Mouse (Mus musculus): Measurements from ENCODE around the gene Arl10. TPM values are rescaled to one million over a fixed set of nuclear protein-coding genes. Genes with fewer than 3 reads are reported as not detected.

The Arl10 gene
- polyA plus RNA-seq, 1 experiment from 2014 or later: 93.8 TPM

DNA sequence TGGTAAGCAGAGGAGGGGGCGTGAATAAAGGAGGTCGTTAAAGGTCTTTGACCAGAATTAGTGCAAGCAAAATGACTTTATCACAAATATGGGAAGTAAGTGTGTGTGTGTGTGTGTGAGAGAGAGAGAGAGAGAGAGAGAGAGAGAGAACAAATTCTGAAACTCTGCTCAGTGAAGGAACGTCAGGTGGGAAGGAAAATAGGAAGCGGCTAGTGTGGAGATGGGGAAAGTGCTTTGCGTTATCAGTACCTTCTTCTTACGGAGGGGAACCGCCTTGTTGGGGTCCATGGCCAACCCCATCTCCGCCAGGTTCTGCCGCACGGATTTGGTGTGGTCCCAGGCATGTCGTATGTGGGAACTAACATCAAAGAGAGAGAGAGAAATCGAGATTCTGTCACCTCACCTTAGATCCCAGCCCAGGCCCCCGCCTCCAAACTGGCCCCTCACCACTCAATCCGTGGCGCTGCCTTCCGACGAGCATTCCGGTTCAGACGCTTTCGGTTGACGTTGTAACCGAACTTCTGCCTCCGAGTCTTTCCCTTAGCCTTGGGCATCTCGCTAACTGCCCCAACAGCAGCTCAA lies 14.7 kb downstream of the Arl10 start:
- Histone ChIP-seq H3K36me3 (peaks cover 29% of the 10 kb centered on the region), H3K27me3 (replicated peaks) (no peaks in the 10 kb centered on the region), H3K9ac (replicated peaks) (peak overlapping the region; percentile 98), H3K4me2 (peak overlapping the region; percentile 80), H3K27ac (replicated peaks) (peak overlapping the region; percentile 77), H3K4me3 (replicated peaks) (peak overlapping the region; percentile 94), H3K4me1 (peaks cover 40% of the 10 kb centered on the region), H3K9me3 (replicated peaks) (no peaks in the 10 kb centered on the region)
- WGBS: 1% methylated on average over 24 of the region's 24 CpGs
- peak; percentile 21; the same call in 1 of the 2 replicates for ATAC-seq (ENCODE audit: low FRiP score)

DNA sequence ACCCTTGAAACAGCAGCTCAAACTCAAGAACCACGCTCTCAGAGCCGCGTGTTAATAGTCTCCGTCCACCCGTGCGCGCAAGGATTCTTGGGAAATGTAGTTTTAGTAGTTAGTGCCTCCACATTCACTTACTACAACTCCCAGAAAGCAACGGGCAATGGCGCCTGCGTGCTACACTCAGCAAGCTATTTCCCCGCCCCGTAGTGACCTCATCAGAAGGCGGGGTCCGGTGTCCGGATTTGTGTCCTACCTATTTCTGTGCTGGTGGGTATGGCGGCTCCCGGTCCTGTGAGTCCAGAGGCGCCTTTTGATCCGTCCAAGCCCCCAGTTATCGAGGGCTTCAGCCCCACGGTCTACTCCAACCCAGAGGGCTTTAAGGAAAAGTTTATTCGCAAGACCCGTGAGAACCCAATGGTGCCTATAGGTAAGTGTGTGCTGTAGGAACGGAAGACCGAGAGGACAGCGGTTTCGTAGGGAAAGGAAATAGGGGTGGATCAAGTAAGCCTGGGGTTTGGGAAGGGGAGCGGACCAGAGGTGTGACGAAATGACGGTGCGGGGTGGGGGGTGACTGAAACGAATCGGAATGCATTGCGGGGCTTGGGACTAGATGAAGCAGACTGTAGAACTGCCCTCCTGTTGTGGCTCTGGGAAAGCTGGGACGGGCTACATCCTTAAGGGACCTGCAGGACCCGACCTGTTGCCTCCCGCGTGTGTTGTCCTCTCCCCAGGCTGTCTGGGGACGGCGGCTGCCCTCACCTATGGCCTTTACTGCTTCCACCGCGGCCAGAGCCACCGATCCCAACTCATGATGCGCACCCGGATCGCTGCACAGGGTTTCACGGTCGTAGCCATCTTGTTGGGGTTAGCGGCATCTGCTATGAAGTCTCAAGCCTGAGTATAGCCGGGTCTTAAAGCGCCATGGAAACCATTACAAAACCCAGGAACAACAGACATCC lies 15.5 kb downstream of the Arl10 start, which contains the start of the genes Nop16 and Higd2a:
Gene Nop16 (minus strand): TSS at position 95 of the 956 bp plus-strand sequence.
Gene Higd2a (plus strand): TSS at position 212 of the 956 bp plus-strand sequence.
- WGBS: under 1% methylated on average over 51 of the region's 51 CpGs
- peaks cover 40% of the 10 kb centered on the region for H3K4me1 ChIP-seq
- peak within 1 kb of the TSS; percentile 98 for H3K9ac ChIP-seq (replicated peaks)
- peaks cover 24% of the 10 kb centered on the region for H3K36me3 ChIP-seq
- peak within 1 kb of the TSS; percentile 94 for H3K4me3 ChIP-seq (replicated peaks)
- H3K27me3 ChIP-seq (replicated peaks): no peaks in the 10 kb centered on the region
- peak within 1 kb of the TSS; percentile 80 for H3K4me2 ChIP-seq
- H3K9me3 ChIP-seq (replicated peaks): no peaks in the 10 kb centered on the region
- peak; percentile 96 for ATAC-seq (ENCODE audit: low FRiP score)
- H3K27ac ChIP-seq (replicated peaks): peak within 1 kb of the TSS; percentile 97

DNA sequence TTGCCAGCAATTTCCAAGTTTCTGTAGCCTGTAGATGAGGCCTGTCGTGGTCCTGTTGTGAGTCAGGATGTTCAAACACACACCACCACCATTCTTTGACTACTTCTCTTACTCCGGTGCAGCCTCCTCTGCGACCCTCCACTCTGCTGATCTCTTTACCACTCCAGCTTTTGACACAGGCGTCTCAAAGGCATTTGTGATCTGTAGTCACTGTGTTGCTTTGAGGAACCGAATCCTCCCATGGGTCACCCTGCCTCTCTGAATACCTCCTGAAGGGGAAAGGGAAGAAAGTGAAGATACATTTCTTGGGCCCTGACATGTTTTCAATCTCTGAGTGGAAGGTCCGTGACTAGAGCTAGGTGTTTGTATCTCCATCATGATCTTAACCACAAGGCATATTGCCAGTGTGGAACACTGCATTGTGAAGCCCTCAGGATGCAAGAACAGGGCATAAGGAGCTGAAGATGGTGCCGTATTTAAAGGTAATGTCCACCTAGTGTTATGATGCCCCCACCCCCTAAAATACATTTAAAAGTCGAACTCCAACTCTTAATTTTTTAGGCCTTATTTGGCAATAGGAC lies 17.1 kb downstream of the Arl10 start:
- Histone ChIP-seq H3K27me3 (replicated peaks) (no peaks in the 10 kb centered on the region), H3K36me3 (peaks cover 26% of the 10 kb centered on the region), H3K27ac (replicated peaks) (no peak overlapping the region), H3K4me2 (peak overlapping the region; percentile 80), H3K4me1 (peaks cover 47% of the 10 kb centered on the region), H3K4me3 (replicated peaks) (peak overlapping the region; percentile 94; the same call in 1 of the 2 replicates), H3K9ac (replicated peaks) (no peak overlapping the region), H3K9me3 (replicated peaks) (no peaks in the 10 kb centered on the region)
- WGBS: 92% methylated on average over 8 of the region's 8 CpGs
- no peak for ATAC-seq (ENCODE audit: low FRiP score)

DNA sequence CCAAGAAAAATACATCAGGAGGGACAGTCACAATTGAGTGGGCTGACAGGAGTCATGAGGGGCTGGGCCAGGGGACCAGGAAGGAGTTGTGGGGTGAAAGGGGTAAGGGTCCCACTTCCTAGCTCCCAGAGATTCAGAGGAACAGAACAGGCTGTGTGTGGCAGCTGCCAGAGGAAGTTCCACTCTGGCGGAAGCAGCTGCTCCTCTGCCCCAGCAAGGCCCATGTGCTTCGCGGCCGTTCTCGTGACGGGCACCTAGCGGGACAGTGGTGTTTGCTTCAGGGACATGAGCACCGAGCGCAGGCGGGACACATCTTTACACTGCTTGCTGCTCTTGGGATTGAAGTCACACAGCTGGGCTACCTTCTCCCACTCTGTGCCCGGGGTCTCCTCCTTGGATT lies 18.8 kb downstream of the Arl10 start:
- no peak overlapping the region for H3K27ac ChIP-seq (replicated peaks)
- 89% methylated on average over 11 of the region's 11 CpGs for WGBS
- H3K9me3 ChIP-seq (replicated peaks): no peaks in the 10 kb centered on the region
- no peak for ATAC-seq (ENCODE audit: low FRiP score)
- no peak overlapping the region for H3K4me2 ChIP-seq
- H3K4me3 ChIP-seq (replicated peaks): no peak overlapping the region
- peaks cover 44% of the 10 kb centered on the region for H3K36me3 ChIP-seq
- H3K4me1 ChIP-seq: peaks cover 43% of the 10 kb centered on the region
- no peaks in the 10 kb centered on the region for H3K27me3 ChIP-seq (replicated peaks)
- no peak overlapping the region for H3K9ac ChIP-seq (replicated peaks)

DNA sequence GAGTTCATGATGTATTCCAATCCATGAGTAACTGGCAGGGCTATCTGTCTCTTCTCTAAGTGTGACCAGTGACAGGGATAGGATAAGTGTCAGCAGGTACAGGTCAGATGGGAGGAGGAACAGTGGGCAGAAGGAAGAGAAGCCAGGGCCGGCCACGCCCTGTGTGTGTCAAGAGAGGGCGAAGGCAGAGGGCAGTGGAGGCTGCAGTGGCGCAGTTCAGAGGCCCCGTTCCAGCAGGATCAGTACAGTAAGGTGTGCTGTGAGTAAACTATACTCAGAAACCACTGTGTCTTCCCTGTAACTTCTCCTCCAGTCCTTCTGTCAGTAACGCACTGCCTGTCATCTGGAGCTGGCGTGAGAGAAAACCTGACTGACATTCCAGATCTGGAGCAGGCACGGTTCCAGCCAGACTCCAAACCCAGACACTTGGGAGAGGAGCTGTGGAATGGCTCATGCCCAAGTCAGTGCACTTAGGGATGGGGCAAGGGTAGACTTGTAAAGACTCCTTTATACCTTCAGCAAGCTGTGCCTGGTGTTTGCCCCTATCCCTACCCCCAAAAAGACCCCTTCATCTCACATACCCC lies 21.4 kb downstream of the Arl10 start:
- Histone ChIP-seq H3K36me3 (peaks cover 67% of the 10 kb centered on the region), H3K27ac (replicated peaks) (no peak overlapping the region), H3K9ac (replicated peaks) (no peak overlapping the region), H3K4me1 (peaks cover 29% of the 10 kb centered on the region), H3K4me2 (no peak overlapping the region), H3K9me3 (replicated peaks) (no peaks in the 10 kb centered on the region), H3K4me3 (replicated peaks) (no peak overlapping the region), H3K27me3 (replicated peaks) (no peaks in the 10 kb centered on the region)
- ATAC-seq (ENCODE audit: low FRiP score): no peak
- 84% methylated on average over 8 of the region's 8 CpGs for WGBS

DNA sequence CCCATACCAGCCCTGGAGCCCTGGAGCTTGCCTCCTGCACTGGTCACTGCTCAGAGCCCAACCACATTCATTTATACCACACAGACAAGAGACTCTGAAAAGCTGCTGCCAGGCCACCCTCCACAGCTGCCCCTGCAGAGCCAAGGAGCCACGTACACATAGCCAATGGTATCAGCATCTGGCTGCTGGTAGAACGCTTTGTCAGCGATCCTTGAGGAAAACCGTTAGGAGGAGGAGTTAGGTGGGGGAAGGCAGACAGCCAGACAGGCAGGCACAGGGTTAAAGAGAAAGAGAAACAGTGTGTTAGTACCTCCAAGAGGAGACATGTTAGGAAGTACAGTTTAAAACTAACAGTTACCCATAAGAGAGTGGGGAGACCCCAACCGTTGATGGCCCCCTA lies 22.1 kb downstream of the Arl10 start:
- 70% methylated on average over 5 of the region's 5 CpGs for WGBS
- Histone ChIP-seq H3K9ac (replicated peaks) (no peak overlapping the region), H3K27ac (replicated peaks) (no peak overlapping the region; the same call in 1 of the 2 replicates), H3K4me2 (no peak overlapping the region), H3K36me3 (peaks cover 67% of the 10 kb centered on the region), H3K27me3 (replicated peaks) (no peaks in the 10 kb centered on the region), H3K4me1 (peaks cover 22% of the 10 kb centered on the region), H3K4me3 (replicated peaks) (no peak overlapping the region), H3K9me3 (replicated peaks) (no peaks in the 10 kb centered on the region)
- ATAC-seq (ENCODE audit: low FRiP score): no peak

DNA sequence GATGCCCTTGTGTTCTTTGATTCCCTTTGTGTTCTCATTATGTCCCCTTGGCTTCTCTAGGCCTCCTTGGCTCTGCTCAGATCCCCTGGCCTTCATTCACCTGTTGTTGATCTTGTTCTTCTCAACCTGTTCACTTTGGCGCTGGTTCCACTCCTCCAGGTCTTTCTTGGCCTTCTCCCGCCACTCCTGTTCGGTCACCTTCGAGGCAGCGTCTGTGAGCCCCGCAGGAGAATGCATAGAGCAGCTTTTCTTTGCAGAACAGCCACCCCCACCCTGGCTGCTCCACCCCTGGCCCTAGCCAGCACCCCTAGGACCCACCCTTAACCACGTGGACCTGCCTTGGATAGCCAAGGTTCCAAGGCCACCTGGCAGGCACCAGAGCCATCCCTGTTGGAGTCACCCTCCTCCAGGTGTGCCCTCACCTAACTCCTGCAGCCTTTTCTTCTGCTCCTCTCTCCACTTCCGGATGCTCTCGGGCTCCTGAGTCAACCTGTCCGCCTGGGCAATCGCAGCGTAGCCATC lies 23.9 kb downstream of the Arl10 start:
- Histone ChIP-seq H3K4me1 (peaks cover 15% of the 10 kb centered on the region), H3K27me3 (replicated peaks) (no peaks in the 10 kb centered on the region), H3K4me2 (no peak overlapping the region), H3K9me3 (replicated peaks) (no peaks in the 10 kb centered on the region), H3K36me3 (peaks cover 67% of the 10 kb centered on the region), H3K4me3 (replicated peaks) (no peak overlapping the region), H3K27ac (replicated peaks) (no peak overlapping the region), H3K9ac (replicated peaks) (no peak overlapping the region)
- ATAC-seq (ENCODE audit: low FRiP score): no peak
- 94% methylated on average over 12 of the region's 12 CpGs for WGBS

DNA sequence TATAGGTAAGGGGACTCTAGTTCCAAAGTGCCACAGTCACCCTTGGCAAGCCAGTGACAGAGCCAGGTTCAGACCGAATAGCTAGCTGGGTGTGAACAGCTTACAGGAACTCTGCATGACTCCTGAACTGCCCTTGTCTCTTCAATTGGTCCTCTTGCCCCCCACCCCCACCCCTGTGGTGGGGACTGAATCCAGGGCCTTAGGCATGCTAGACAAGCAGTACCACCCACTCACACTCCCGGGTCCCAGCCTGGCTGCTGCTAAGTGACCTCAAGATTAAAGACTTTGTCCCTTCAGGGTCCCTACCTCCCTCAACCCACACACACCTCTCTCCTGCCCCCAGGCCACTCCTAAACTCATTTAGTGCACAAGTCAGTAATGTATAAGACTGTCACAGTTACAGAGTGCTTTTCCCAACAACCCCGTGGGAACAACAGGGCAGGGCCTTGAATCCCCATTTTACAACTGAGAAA lies 27.9 kb downstream of the Arl10 start:
- no peak overlapping the region for H3K4me2 ChIP-seq

DNA sequence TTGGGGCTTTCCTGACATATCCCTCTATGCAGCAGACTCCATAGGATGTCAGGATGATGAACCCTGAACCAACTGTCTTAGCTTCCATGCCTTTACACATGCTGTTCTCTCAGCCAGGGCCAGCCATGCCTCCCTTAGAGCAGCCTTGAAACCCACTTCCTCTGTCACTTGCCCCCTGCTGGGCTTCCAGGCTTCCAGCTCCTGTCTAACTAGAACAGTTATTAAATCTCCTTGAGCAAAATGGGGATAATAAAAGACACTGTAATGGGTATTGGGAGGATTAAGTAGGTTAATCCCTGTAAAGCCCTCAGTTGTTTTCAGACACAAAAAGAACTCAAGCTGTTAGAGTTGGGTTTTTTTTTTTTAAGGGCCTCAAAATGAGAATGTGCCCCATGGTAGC lies 28.7 kb downstream of the Arl10 start:
- Histone ChIP-seq H3K27ac (replicated peaks) (no peak overlapping the region), H3K9ac (replicated peaks) (no peak overlapping the region), H3K9me3 (replicated peaks) (no peaks in the 10 kb centered on the region), H3K4me1 (peaks cover 23% of the 10 kb centered on the region), H3K4me2 (no peak overlapping the region), H3K27me3 (replicated peaks) (no peaks in the 10 kb centered on the region), H3K4me3 (replicated peaks) (no peak overlapping the region), H3K36me3 (peaks cover 55% of the 10 kb centered on the region)
- no peak for ATAC-seq (ENCODE audit: low FRiP score)

More for the DNA sequence above, 27.9 kb downstream of the Arl10 start:
- peaks cover 63% of the 10 kb centered on the region for H3K36me3 ChIP-seq
- H3K27me3 ChIP-seq (replicated peaks): no peaks in the 10 kb centered on the region
- H3K9me3 ChIP-seq (replicated peaks): no peaks in the 10 kb centered on the region
- no peak overlapping the region for H3K9ac ChIP-seq (replicated peaks)
- peaks cover 17% of the 10 kb centered on the region for H3K4me1 ChIP-seq
- no peak overlapping the region for H3K27ac ChIP-seq (replicated peaks)
- ATAC-seq (ENCODE audit: low FRiP score): no peak
- H3K4me3 ChIP-seq (replicated peaks): no peak overlapping the region
- 17% methylated on average over 3 of the region's 3 CpGs for WGBS

DNA sequence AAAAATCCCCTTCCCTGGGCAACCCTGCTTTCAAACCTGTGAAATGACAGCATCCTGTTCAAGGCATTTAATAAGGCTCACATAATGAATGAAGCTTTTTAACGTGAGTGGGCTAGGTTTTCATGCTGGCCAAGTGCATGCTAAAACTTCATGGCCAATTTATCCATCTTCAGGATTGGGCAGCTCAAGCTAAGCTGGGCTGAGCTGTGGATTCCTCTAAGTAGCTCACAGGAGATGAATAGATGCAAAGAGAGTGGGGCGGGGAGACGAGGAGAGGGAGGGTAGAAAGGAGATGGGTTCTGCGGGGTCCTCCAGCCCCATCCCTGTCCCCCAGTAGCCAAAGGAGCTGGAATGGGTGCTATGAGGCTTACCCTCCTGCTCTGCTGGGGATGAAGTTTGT lies 29.4 kb downstream of the Arl10 start:
- 61% methylated on average over 4 of the region's 4 CpGs for WGBS
- Histone ChIP-seq H3K27ac (replicated peaks) (no peak overlapping the region), H3K9me3 (replicated peaks) (no peaks in the 10 kb centered on the region), H3K4me3 (replicated peaks) (no peak overlapping the region), H3K36me3 (peaks cover 48% of the 10 kb centered on the region), H3K4me2 (no peak overlapping the region), H3K4me1 (peaks cover 30% of the 10 kb centered on the region), H3K9ac (replicated peaks) (no peak overlapping the region), H3K27me3 (replicated peaks) (no peaks in the 10 kb centered on the region)
- ATAC-seq (ENCODE audit: low FRiP score): no peak

DNA sequence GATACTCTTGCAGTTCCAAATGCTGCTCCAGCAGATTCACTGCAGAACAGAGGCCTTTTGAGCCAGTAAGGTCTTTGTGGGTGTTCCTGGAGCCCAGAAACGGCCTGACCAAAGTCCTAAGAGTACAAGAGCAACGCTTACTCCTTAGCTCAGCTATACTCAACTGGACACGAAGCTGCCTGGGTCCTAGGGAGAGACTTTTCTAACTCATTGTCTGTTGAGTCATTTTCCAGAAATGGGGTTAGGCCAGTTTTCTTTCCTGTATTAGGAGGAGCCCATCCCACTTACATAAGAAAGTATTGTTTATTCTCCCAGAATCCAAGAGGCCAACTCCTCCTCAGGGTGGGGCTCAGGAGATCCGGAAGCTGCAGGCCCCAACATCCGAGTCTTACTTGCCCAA lies 30.6 kb downstream of the Arl10 start:
- H3K4me2 ChIP-seq: no peak overlapping the region
- no peaks in the 10 kb centered on the region for H3K9me3 ChIP-seq (replicated peaks)
- H3K27ac ChIP-seq (replicated peaks): no peak overlapping the region
- no peak overlapping the region for H3K9ac ChIP-seq (replicated peaks)
- WGBS: 79% methylated on average over 5 of the region's 5 CpGs
- H3K27me3 ChIP-seq (replicated peaks): no peaks in the 10 kb centered on the region
- no peak for ATAC-seq (ENCODE audit: low FRiP score)
- peaks cover 37% of the 10 kb centered on the region for H3K36me3 ChIP-seq
- no peak overlapping the region for H3K4me3 ChIP-seq (replicated peaks)
- peaks cover 42% of the 10 kb centered on the region for H3K4me1 ChIP-seq

Data from neural tube, embryonic 15.5 days (tissue).